Mouse (Mus musculus): ENCODE measurements around the gene Eif2b2. TPM values are rescaled to one million over a fixed set of nuclear protein-coding genes. Genes with fewer than 3 reads are reported as not detected.
A peak's percentile ranks its signal among the peaks of the same experiment; 100 is the strongest.

The Eif2b2 gene
- polyA plus RNA-seq, 1 experiment, result 294 TPM

GRCm38 (mm10) chr12:85196191-85196590, 23.1 kb upstream of the Eif2b2 start:
- no peak overlapping the region for H3ac ChIP-seq (ENCODE audit: control insufficient read depth, insufficient read length, low read depth)
- no peaks in the 10 kb centered on the region for H3K79me3 ChIP-seq (ENCODE audit: low read depth)
- TF ChIP-seq MYOG (IDR thresholded peaks at IDR 0.05; ENCODE audit: control insufficient read depth, extremely low read depth, insufficient read length) (no peak), MYOD1 (IDR thresholded peaks at IDR 0.05; ENCODE audit: control insufficient read depth, insufficient read length, low read depth) (no peak), FOSL1 (IDR thresholded peaks at IDR 0.05; ENCODE audit: insufficient read depth, low read length, poor library complexity, severe bottlenecking) (no peak), CEBPB (IDR thresholded peaks at IDR 0.05; ENCODE audit: low read depth) (no peak), CTCF (IDR thresholded peaks at IDR 0.05; ENCODE audit: control insufficient read depth, insufficient read depth, insufficient read length) (no peak), MAX (IDR thresholded peaks at IDR 0.05) (no peak), USF1 (IDR thresholded peaks at IDR 0.05; ENCODE audit: low read depth) (no peak)
- H3K36me3 ChIP-seq (ENCODE audit: control insufficient read depth, insufficient read depth), result no peaks in the 10 kb centered on the region
- H3K79me2 ChIP-seq (ENCODE audit: control insufficient read depth, insufficient read depth), result no peaks in the 10 kb centered on the region
- no peaks in the 10 kb centered on the region for H3K27me3 ChIP-seq (ENCODE audit: control insufficient read depth, insufficient read depth, insufficient read length)
- no peak overlapping the region for H3K4me3 ChIP-seq (ENCODE audit: insufficient read depth, poor library complexity, severe bottlenecking)

- Histone ChIP-seq H3K36me3 (ENCODE audit: control insufficient read depth, insufficient read depth) (no peaks in the 10 kb centered on the region), H3ac (ENCODE audit: control insufficient read depth, insufficient read length, low read depth) (no peak overlapping the region), H3K79me3 (ENCODE audit: low read depth) (no peaks in the 10 kb centered on the region), H3K27me3 (ENCODE audit: control insufficient read depth, insufficient read depth, insufficient read length) (no peaks in the 10 kb centered on the region), H3K4me3 (ENCODE audit: insufficient read depth, poor library complexity, severe bottlenecking) (no peak overlapping the region), H3K79me2 (ENCODE audit: control insufficient read depth, insufficient read depth) (no peaks in the 10 kb centered on the region)
- TF ChIP-seq MAX (IDR thresholded peaks at IDR 0.05), result no peak
- TF ChIP-seq MYOG (IDR thresholded peaks at IDR 0.05; ENCODE audit: control insufficient read depth, extremely low read depth, insufficient read length), result no peak
- TF ChIP-seq USF1 (IDR thresholded peaks at IDR 0.05; ENCODE audit: low read depth), result no peak
- TF ChIP-seq CEBPB (IDR thresholded peaks at IDR 0.05; ENCODE audit: low read depth), result no peak
- no peak for TF ChIP-seq FOSL1 (IDR thresholded peaks at IDR 0.05; ENCODE audit: insufficient read depth, low read length, poor library complexity, severe bottlenecking)
- no peak for TF ChIP-seq MYOD1 (IDR thresholded peaks at IDR 0.05; ENCODE audit: control insufficient read depth, insufficient read length, low read depth)
- no peak for TF ChIP-seq CTCF (IDR thresholded peaks at IDR 0.05; ENCODE audit: control insufficient read depth, insufficient read depth, insufficient read length)
Measured at GRCm38 (mm10) chr12:85197371-85197770, 21.9 kb upstream of the Eif2b2 start.

GRCm38 (mm10) chr12:85197936-85198335, 21.3 kb upstream of the Eif2b2 start:
- no peaks in the 10 kb centered on the region for H3K79me3 ChIP-seq (ENCODE audit: low read depth)
- H3K4me3 ChIP-seq (ENCODE audit: insufficient read depth, poor library complexity, severe bottlenecking), result no peak overlapping the region
- no peak overlapping the region for H3ac ChIP-seq (ENCODE audit: control insufficient read depth, insufficient read length, low read depth)
- no peaks in the 10 kb centered on the region for H3K79me2 ChIP-seq (ENCODE audit: control insufficient read depth, insufficient read depth)
- TF ChIP-seq USF1 (IDR thresholded peaks at IDR 0.05; ENCODE audit: low read depth) (no peak), MYOD1 (IDR thresholded peaks at IDR 0.05; ENCODE audit: control insufficient read depth, insufficient read length, low read depth) (no peak), CTCF (IDR thresholded peaks at IDR 0.05; ENCODE audit: control insufficient read depth, insufficient read depth, insufficient read length) (no peak), CEBPB (IDR thresholded peaks at IDR 0.05; ENCODE audit: low read depth) (no peak), MAX (IDR thresholded peaks at IDR 0.05) (no peak), MYOG (IDR thresholded peaks at IDR 0.05; ENCODE audit: control insufficient read depth, extremely low read depth, insufficient read length) (no peak), FOSL1 (IDR thresholded peaks at IDR 0.05; ENCODE audit: insufficient read depth, low read length, poor library complexity, severe bottlenecking) (no peak)
- no peaks in the 10 kb centered on the region for H3K27me3 ChIP-seq (ENCODE audit: control insufficient read depth, insufficient read depth, insufficient read length)
- no peaks in the 10 kb centered on the region for H3K36me3 ChIP-seq (ENCODE audit: control insufficient read depth, insufficient read depth)

- TF ChIP-seq USF1 (IDR thresholded peaks at IDR 0.05; ENCODE audit: low read depth) (no peak), CEBPB (IDR thresholded peaks at IDR 0.05; ENCODE audit: low read depth) (no peak), CTCF (IDR thresholded peaks at IDR 0.05; ENCODE audit: control insufficient read depth, insufficient read depth, insufficient read length) (no peak), MAX (IDR thresholded peaks at IDR 0.05) (no peak), MYOD1 (IDR thresholded peaks at IDR 0.05; ENCODE audit: control insufficient read depth, insufficient read length, low read depth) (no peak), FOSL1 (IDR thresholded peaks at IDR 0.05; ENCODE audit: insufficient read depth, low read length, poor library complexity, severe bottlenecking) (no peak)
- Histone ChIP-seq H3K27me3 (ENCODE audit: control insufficient read depth, insufficient read depth, insufficient read length) (no peaks in the 10 kb centered on the region), H3ac (ENCODE audit: control insufficient read depth, insufficient read length, low read depth) (no peak overlapping the region), H3K36me3 (ENCODE audit: control insufficient read depth, insufficient read depth) (no peaks in the 10 kb centered on the region), H3K79me3 (ENCODE audit: low read depth) (no peaks in the 10 kb centered on the region), H3K79me2 (ENCODE audit: control insufficient read depth, insufficient read depth) (no peaks in the 10 kb centered on the region), H3K4me3 (ENCODE audit: insufficient read depth, poor library complexity, severe bottlenecking) (no peak overlapping the region)
Measured at GRCm38 (mm10) chr12:85199954-85200353, 19.3 kb upstream of the Eif2b2 start.

- Histone ChIP-seq H3K79me2 (ENCODE audit: control insufficient read depth, insufficient read depth) (no peaks in the 10 kb centered on the region), H3ac (ENCODE audit: control insufficient read depth, insufficient read length, low read depth) (peak overlapping the region; percentile 59), H3K36me3 (ENCODE audit: control insufficient read depth, insufficient read depth) (no peaks in the 10 kb centered on the region), H3K4me3 (ENCODE audit: insufficient read depth, poor library complexity, severe bottlenecking) (no peak overlapping the region), H3K79me3 (ENCODE audit: low read depth) (no peaks in the 10 kb centered on the region), H3K27me3 (ENCODE audit: control insufficient read depth, insufficient read depth, insufficient read length) (no peaks in the 10 kb centered on the region)
- TF ChIP-seq MAX (IDR thresholded peaks at IDR 0.05) (no peak), USF1 (IDR thresholded peaks at IDR 0.05; ENCODE audit: low read depth) (no peak), CEBPB (IDR thresholded peaks at IDR 0.05; ENCODE audit: low read depth) (no peak), MYOG (IDR thresholded peaks at IDR 0.05; ENCODE audit: control insufficient read depth, extremely low read depth, insufficient read length) (no peak), FOSL1 (IDR thresholded peaks at IDR 0.05; ENCODE audit: insufficient read depth, low read length, poor library complexity, severe bottlenecking) (no peak), CTCF (IDR thresholded peaks at IDR 0.05; ENCODE audit: control insufficient read depth, insufficient read depth, insufficient read length) (no peak), MYOD1 (IDR thresholded peaks at IDR 0.05; ENCODE audit: control insufficient read depth, insufficient read length, low read depth) (peak; percentile 63)
Measured at GRCm38 (mm10) chr12:85200929-85201829, 18.1 kb upstream of the Eif2b2 start.

All from C2C12 (cell line).